Mouse (Mus musculus) CH12.LX (cell line): ENCODE data around the gene Riox1. TPM values are rescaled to one million over a fixed set of nuclear protein-coding genes. Genes with fewer than 3 reads are reported as not detected.

Source experiments
- DNase-seq: peaks from one replicate; pipeline ENCODE4 v3.0.0-alpha.2; 2013; ENCODE audit errors: extremely low read depth
- H3K27ac ChIP-seq: 2 replicates; pipeline ENCODE4 v1.5.1; 2012; ENCODE audit warnings: low read depth, mild to moderate bottlenecking, control low read depth, moderate library complexity; ENCODE audit not compliant: insufficient read depth
- H3K27me3 ChIP-seq: replicated peaks from 2 replicates; pipeline ENCODE3; 2012; ENCODE audit warnings: inconsistent platforms
- H3K36me3 ChIP-seq, 2 experiments: replicated peaks in 1 of 2; 2 replicates each; pipeline versions ENCODE3 to v1.6.1; 2012; ENCODE audit warnings: inconsistent platforms in 1 of 2, low read length in 1 of 2, mild to moderate bottlenecking in 1 of 2, mixed read lengths in 1 of 2, moderate library complexity in 1 of 2; ENCODE audit not compliant: control insufficient read depth in 1 of 2, insufficient read depth in 1 of 2
- H3K4me1 ChIP-seq, 2 experiments: 2 replicates each; pipeline ENCODE4 v1.6.1; 2012; ENCODE audit warnings: inconsistent platforms in 1 of 2, moderate library complexity in 1 of 2; ENCODE audit not compliant: insufficient read depth in 2 of 2, control insufficient read depth in 1 of 2
- H3K4me2 ChIP-seq: 2 replicates; pipeline ENCODE4 v1.6.1; 2012; ENCODE audit warnings: low read depth, mild to moderate bottlenecking, control low read depth; ENCODE audit not compliant: poor library complexity, insufficient read depth, severe bottlenecking
- H3K4me3 ChIP-seq, 3 experiments: fragments of 150-350 bp in 1 of 3; sonication (generic) in 1 of 3; replicated peaks in 1 of 3; 2 replicates each; pipeline versions ENCODE3 to v1.5.1; 2011 to 2012; ENCODE audit warnings: low read depth in 2 of 3, low read length in 2 of 3, mild to moderate bottlenecking in 2 of 3, moderate library complexity in 2 of 3, control low read depth in 1 of 3, improper control_type of control experiment in 1 of 3, inconsistent platforms in 1 of 3, mixed read lengths in 1 of 3; ENCODE audit not compliant: poor library complexity in 1 of 3
- H3K79me2 ChIP-seq: replicated peaks from 2 replicates; pipeline ENCODE4 v1.6.1; 2012; ENCODE audit warnings: mild to moderate bottlenecking, moderate library complexity; ENCODE audit not compliant: control insufficient read depth, poor library complexity, insufficient read depth, severe bottlenecking; ENCODE audit errors: extremely low read depth
- H3K9ac ChIP-seq: 2 replicates; pipeline ENCODE4 v1.6.1; 2012; ENCODE audit warnings: low read depth, mild to moderate bottlenecking, control low read depth, moderate library complexity; ENCODE audit not compliant: insufficient read depth
- H3K9me3 ChIP-seq: replicated peaks from 2 replicates; pipeline ENCODE3; 2012; ENCODE audit warnings: low read length, inconsistent platforms, mixed read lengths
- BHLHE40 ChIP-seq: IDR thresholded peaks from 2 replicates; pipeline ENCODE4 v1.6.1; 2011; ENCODE audit warnings: mild to moderate bottlenecking, low read depth, low read length, improper control_type of control experiment
- CHD2 ChIP-seq: IDR thresholded peaks from 2 replicates; pipeline ENCODE4 v1.6.1; 2011; ENCODE audit warnings: low read length, improper control_type of control experiment
- CTCF ChIP-seq, 2 experiments: IDR thresholded peaks in 1 of 2; conservative IDR thresholded peaks in 1 of 2; 2 replicates each; pipeline ENCODE4 v1.5.1; 2011 to 2012; ENCODE audit warnings: low read depth in 2 of 2, low read length in 2 of 2, improper control_type of control experiment in 1 of 2, inconsistent platforms in 1 of 2, mild to moderate bottlenecking in 1 of 2, moderate library complexity in 1 of 2
- E2F4 ChIP-seq: IDR thresholded peaks from 2 replicates; pipeline ENCODE4 v1.6.1; 2011; ENCODE audit warnings: low read depth, low read length, improper control_type of control experiment; ENCODE audit not compliant: insufficient replicate concordance
- EP300 ChIP-seq: IDR thresholded peaks from 2 replicates; pipeline ENCODE4 v1.6.1; 2011; ENCODE audit warnings: low read length, improper control_type of control experiment
- ETS1 ChIP-seq: conservative IDR thresholded peaks from 2 replicates; pipeline ENCODE4 v1.6.1; 2012; ENCODE audit warnings: low read depth, mild to moderate bottlenecking, inconsistent platforms, low read length, improper control_type of control experiment, moderate library complexity
- HCFC1 ChIP-seq: IDR thresholded peaks from 2 replicates; pipeline ENCODE4 v1.6.1; 2012; ENCODE audit warnings: low read depth, mild to moderate bottlenecking, inconsistent platforms, low read length, improper control_type of control experiment
- IRF4 ChIP-seq: IDR thresholded peaks from 2 replicates; pipeline ENCODE4 v1.6.1; 2014; ENCODE audit warnings: low read depth, mild to moderate bottlenecking, inconsistent platforms, low read length, improper control_type of control experiment
- JUN ChIP-seq: IDR thresholded peaks from 2 replicates; pipeline ENCODE4 v1.6.1; 2011; ENCODE audit warnings: low read depth, mild to moderate bottlenecking, low read length, improper control_type of control experiment, moderate library complexity; ENCODE audit not compliant: insufficient read depth
- JUND ChIP-seq: conservative IDR thresholded peaks from 2 replicates; pipeline ENCODE4 v1.6.1; 2011; ENCODE audit warnings: low read depth, low read length, improper control_type of control experiment
- KAT2A ChIP-seq: IDR thresholded peaks from 2 replicates; pipeline ENCODE4 v1.6.1; 2012; ENCODE audit warnings: low read length, improper control_type of control experiment, inconsistent platforms; ENCODE audit not compliant: insufficient replicate concordance
- MAFK ChIP-seq: IDR thresholded peaks from 2 replicates; pipeline ENCODE4 v1.6.1; 2011; ENCODE audit warnings: low read length, improper control_type of control experiment; ENCODE audit not compliant: insufficient replicate concordance
- MXI1 ChIP-seq: IDR thresholded peaks from 2 replicates; pipeline ENCODE4 v1.6.1; 2011; ENCODE audit warnings: mild to moderate bottlenecking, low read depth, low read length, improper control_type of control experiment
- MYC ChIP-seq: IDR thresholded peaks from 2 replicates; pipeline ENCODE4 v1.6.1; 2011; ENCODE audit warnings: low read depth, mild to moderate bottlenecking, improper control_type of control experiment, low read length
- NELFE ChIP-seq: IDR thresholded peaks from 2 replicates; pipeline ENCODE4 v1.6.1; 2011; ENCODE audit warnings: low read depth, low read length, improper control_type of control experiment
- RCOR1 ChIP-seq: conservative IDR thresholded peaks from 2 replicates; pipeline ENCODE4 v1.6.1; 2012; ENCODE audit warnings: low read depth, mild to moderate bottlenecking, inconsistent platforms, low read length, improper control_type of control experiment
- SIN3A ChIP-seq: IDR thresholded peaks from 2 replicates; pipeline ENCODE4 v1.6.1; 2012; ENCODE audit warnings: low read length, improper control_type of control experiment, inconsistent platforms
- TBP ChIP-seq: conservative IDR thresholded peaks from 2 replicates; pipeline ENCODE4 v1.6.1; 2011; ENCODE audit warnings: low read depth, low read length, improper control_type of control experiment
- ZC3H11A ChIP-seq: IDR thresholded peaks from 2 replicates; pipeline ENCODE4 v1.6.1; 2012; ENCODE audit warnings: low read depth, mild to moderate bottlenecking, inconsistent platforms, low read length, improper control_type of control experiment
- ZKSCAN1 ChIP-seq: IDR thresholded peaks from 2 replicates; pipeline ENCODE4 v1.6.1; 2012; ENCODE audit warnings: low read depth, inconsistent platforms, low read length, improper control_type of control experiment, borderline replicate concordance
- ZMIZ1 ChIP-seq: IDR thresholded peaks from 2 replicates; pipeline ENCODE4 v1.6.1; 2012; ENCODE audit warnings: low read depth, mild to moderate bottlenecking, inconsistent platforms, low read length, improper control_type of control experiment
- ZNF384 ChIP-seq: IDR thresholded peaks from 2 replicates; pipeline ENCODE4 v1.6.1; 2012; ENCODE audit warnings: low read depth, low read length, improper control_type of control experiment, inconsistent platforms
- dilution Hi-C: fragments of 300-500 bp; cut with MboI; formaldehyde crosslinking; loops from 2 replicates; pipeline ENCODE4 v1.14.3; 2020; ENCODE audit warnings: low sequenced_read_pairs; ENCODE audit not compliant: extremely low pct_unique_long_range_greater_than_20kb, extremely low pct_ligation_motif_present
- in situ Hi-C: fragments of 300-500 bp; cut with MboI; formaldehyde crosslinking; loops from 3 replicates; pipeline ENCODE4 v1.14.3; 2019; ENCODE audit warnings: low sequenced_read_pairs, low pct_ligation_motif_present, low pct_unique_long_range_greater_than_20kb, mixed read lengths
- polyA plus RNA-seq: library from polyadenylated mRNA; unstranded; fragments of >175 nt; gene quantifications from 2 replicates; pipeline ENCODE4 v1.2.1, GENCODE M21; 2012; ENCODE audit warnings: low read depth; ENCODE audit not compliant: insufficient read length
- total RNA-seq, 2 experiments: library from RNA; depleted of rRNA; stranded (reverse); fragments of 300-350 nt in 1 of 2; fragments of >200 nt in 1 of 2; gene quantifications; 2 replicates each; pipeline ENCODE4 v1.2.3; 2012 to 2014

Gene Riox1
- total and polyA plus RNA-seq, 3 experiments, result 29.5 to 34.3 (median 31.9) TPM

- Histone ChIP-seq H3K27ac (no peak overlapping the region), H3K9me3 (no peaks in the 10 kb centered on the region), H3K9ac (no peak overlapping the region), H3K4me1 (peaks cover 4 to 26% of the 10 kb centered on the region in 2 experiments; a peak in 3 of 4 replicates), H3K4me3 (no peak overlapping the region), H3K36me3 (peaks cover 0 to 2% of the 10 kb centered on the region in 2 experiments), H3K27me3 (no peaks in the 10 kb centered on the region), H3K4me2 (no peak overlapping the region), H3K79me2 (peaks cover 5% of the 10 kb centered on the region; the same call in 1 of the 2 replicates)
- in situ Hi-C loops (no loop called here), dilution Hi-C loops (no loop called here)
- no peak for TF ChIP-seq TBP
- no peak for TF ChIP-seq MXI1
- no peak for TF ChIP-seq ZC3H11A
- no peak for TF ChIP-seq JUND
- no peak for TF ChIP-seq MAFK
- TF ChIP-seq E2F4, result no peak
- TF ChIP-seq CTCF (conservative IDR thresholded peaks at IDR 0.05 in 1 of 2, IDR thresholded peaks at IDR 0.05 in 1 of 2; ENCODE audit: low read depth in 2 of 2, low read length in 2 of 2), result no peak
- TF ChIP-seq ZMIZ1, result no peak
- no peak for TF ChIP-seq ZNF384
- TF ChIP-seq MYC, result no peak
- TF ChIP-seq HCFC1, result no peak
- TF ChIP-seq ZKSCAN1, result no peak
- TF ChIP-seq CHD2, result no peak
- no peak for TF ChIP-seq KAT2A
- no peak for TF ChIP-seq JUN
- no peak for TF ChIP-seq EP300
- no peak for DNase-seq
Observed at GRCm38 (mm10) chr12:83923486-83923859, 26.9 kb upstream of the Riox1 start.

DNA sequence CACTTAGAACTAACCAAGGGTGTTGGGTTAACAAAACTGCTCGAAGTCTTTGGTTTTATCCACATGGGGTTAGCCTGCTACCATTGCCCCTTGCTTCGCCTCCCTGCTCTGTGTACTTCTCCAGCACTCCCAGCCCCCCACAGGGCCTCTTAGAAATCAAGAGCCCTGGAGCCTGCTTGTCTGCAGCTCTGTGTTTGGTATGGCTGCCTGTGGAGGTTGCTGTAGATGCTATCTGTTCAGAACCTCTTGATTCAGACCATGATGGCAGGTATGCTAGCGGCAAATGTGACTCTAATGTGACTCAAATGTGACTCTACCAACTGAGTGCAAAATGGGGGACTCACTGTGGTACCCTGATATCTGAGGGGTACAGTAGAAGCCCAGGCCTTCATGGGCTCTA lies 26.1 kb upstream of the Riox1 start:
- H3K4me1 ChIP-seq, result peaks cover 7 to 33% of the 10 kb centered on the region in 2 experiments; a peak in 3 of 4 replicates
- no peak overlapping the region for H3K4me3 ChIP-seq
- H3K36me3 ChIP-seq, result no peaks in the 10 kb centered on the region
- H3K9me3 ChIP-seq, result no peaks in the 10 kb centered on the region
- DNase-seq, result no peak
- no peak overlapping the region for H3K9ac ChIP-seq
- H3K27ac ChIP-seq, result no peak overlapping the region
- in situ Hi-C loops (no loop called here), dilution Hi-C loops (no loop called here)
- no peak overlapping the region for H3K4me2 ChIP-seq
- TF ChIP-seq ZMIZ1 (no peak), EP300 (no peak), BHLHE40 (no peak), SIN3A (no peak), NELFE (no peak), IRF4 (no peak), E2F4 (no peak), ETS1 (no peak), RCOR1 (no peak), JUND (no peak)
- peaks cover 5% of the 10 kb centered on the region; the same call in 1 of the 2 replicates for H3K79me2 ChIP-seq
- H3K27me3 ChIP-seq, result no peaks in the 10 kb centered on the region
